36 mouse cellular contexts compared by ENCODE assay signal in the genomic region with DNA sequence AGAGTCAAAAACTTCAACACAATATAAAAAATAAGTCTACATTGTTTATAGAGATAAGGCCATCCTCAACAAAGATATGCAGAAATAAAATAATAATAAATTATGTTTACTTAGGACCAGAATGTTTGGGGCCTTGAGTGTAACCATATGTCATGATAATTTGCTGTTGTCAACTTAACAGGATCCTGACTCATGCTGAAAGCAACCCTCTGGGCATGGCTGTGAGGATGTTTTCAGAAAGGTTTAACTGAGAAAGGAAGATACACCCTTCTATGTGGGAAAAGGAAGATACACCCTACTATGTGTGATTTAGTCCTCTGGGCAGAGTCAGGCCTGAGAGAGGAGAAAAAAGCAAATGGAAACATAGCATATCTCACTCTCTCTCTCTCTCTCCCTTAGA. TPM values are rescaled to one million over a fixed set of nuclear protein-coding genes. Genes with fewer than 3 reads are reported as not detected.
DNase-seq lines count a peak whose midpoint lies in the region; ATAC-seq and TF ChIP-seq lines count a peak whose summit lies in the region.
"Had no signal": no experiment of that assay in that cellular context is flagged by ENCODE, and none has a peak within 500 bp of the region (broad histone marks: within the 10 kb centered on the region; RNA-seq: fewer than 3 reads in every experiment).

No protein-coding gene starts in this region.

- TF ChIP-seq POLR2A in kidney, adult 2 months (IDR thresholded peaks at IDR 0.05; ENCODE audit: low read depth, low read length) = no peak

- no peak for TF ChIP-seq CTCF in kidney, postnatal 0 days (IDR thresholded peaks at IDR 0.05; ENCODE audit: low read depth)
- TF ChIP-seq CTCF in kidney, adult 2 months (conservative IDR thresholded peaks at IDR 0.05; ENCODE audit: insufficient read depth, insufficient read length, low read depth, low read length) = no peak

- H3K27ac ChIP-seq in kidney, postnatal 0 days = no peak overlapping the region
- no peak overlapping the region; the same call in 1 of the 2 replicates for H3K27ac ChIP-seq in kidney, adult 2 months (ENCODE audit: insufficient read depth, low read depth, low read length)
- H3K27ac ChIP-seq: embryonic facial prominence, embryonic 12.5 days; embryonic facial prominence, embryonic 15.5 days; forebrain, embryonic 12.5 days; forebrain, embryonic 15.5 days; heart, adult 2 months; hindbrain, embryonic 12.5 days; hindbrain, embryonic 15.5 days had no signal

- H3K27me3 ChIP-seq in kidney, postnatal 0 days (ENCODE audit: insufficient read depth, low read length) = no peaks in the 10 kb centered on the region
- H3K27me3 ChIP-seq in kidney, adult 2 months (replicated peaks; ENCODE audit: control insufficient read depth, insufficient read depth, low read length) = no peaks in the 10 kb centered on the region
- H3K27me3 ChIP-seq: embryonic facial prominence, embryonic 12.5 days; embryonic facial prominence, embryonic 15.5 days; forebrain, embryonic 12.5 days; forebrain, embryonic 15.5 days; hindbrain, embryonic 12.5 days; hindbrain, embryonic 15.5 days had no signal

- H3K4me2 ChIP-seq in kidney, postnatal 0 days (ENCODE audit: low read length) = no peak overlapping the region
- H3K4me2 ChIP-seq: embryonic facial prominence, embryonic 12.5 days; embryonic facial prominence, embryonic 15.5 days; forebrain, embryonic 12.5 days; forebrain, embryonic 15.5 days; heart, embryonic 11.5 days; hindbrain, embryonic 12.5 days; hindbrain, embryonic 15.5 days had no signal

- ATAC-seq in kidney, postnatal 0 days (replicated peaks; ENCODE audit: low FRiP score, low read depth) = no peak
- ATAC-seq: activated CD4-positive, CD25-positive, alpha-beta regulatory T cell, adult 4 months; CD4-positive, CD25-positive, alpha-beta regulatory T cell, adult 4 months; forebrain, embryonic 15.5 days; intestine, postnatal 0 days had no signal

- no peak overlapping the region for H3K4me3 ChIP-seq in kidney, postnatal 0 days (replicated peaks; ENCODE audit: low read depth, low read length)
- H3K4me3 ChIP-seq in kidney, adult 2 months (ENCODE audit: insufficient read depth, low read depth, low read length) = no peak overlapping the region
- H3K4me3 ChIP-seq: embryonic facial prominence, embryonic 12.5 days; embryonic facial prominence, embryonic 15.5 days; erythroblast, embryonic 14.5 days; forebrain, embryonic 12.5 days; forebrain, embryonic 15.5 days; heart, adult 2 months; hindbrain, embryonic 12.5 days; hindbrain, embryonic 15.5 days had no signal

- no peaks in the 10 kb centered on the region for H3K4me1 ChIP-seq in kidney, postnatal 0 days (replicated peaks; ENCODE audit: insufficient read depth, low read length)
- no peaks in the 10 kb centered on the region for H3K4me1 ChIP-seq in kidney, adult 2 months (ENCODE audit: control insufficient read depth, insufficient read depth, low read length)
- H3K4me1 ChIP-seq: embryonic facial prominence, embryonic 15.5 days; forebrain, embryonic 12.5 days; forebrain, embryonic 15.5 days; hindbrain, embryonic 12.5 days; hindbrain, embryonic 15.5 days had no signal

- H3K36me3 ChIP-seq in kidney, postnatal 0 days (ENCODE audit: insufficient read depth, low read length) = no peaks in the 10 kb centered on the region
- H3K36me3 ChIP-seq in kidney, adult 2 months (ENCODE audit: control insufficient read depth, insufficient read depth, low read length) = no peaks in the 10 kb centered on the region
- H3K36me3 ChIP-seq: embryonic facial prominence, embryonic 12.5 days; embryonic facial prominence, embryonic 15.5 days; forebrain, embryonic 12.5 days; forebrain, embryonic 15.5 days; hindbrain, embryonic 12.5 days; hindbrain, embryonic 15.5 days had no signal

- peak; percentile 41 for DNase-seq in adrenal gland, adult 2 months
- no peak for DNase-seq in adrenal gland, adult 18-20 months (ENCODE audit: low spot score in 2 of 2)
- DNase-seq in heart, adult 11 months = peak; percentile 23
- DNase-seq in heart, adult 8-10 months (ENCODE audit: low spot score) = no peak
- peak; percentile 65 for DNase-seq in kidney, postnatal 0 days (ENCODE audit: low spot score)
- no peak for DNase-seq in kidney, adult 2 months
- peak; percentile 56 for DNase-seq in NIH3T3 (ENCODE audit: low read depth)
- no peak for DNase-seq in yolk sac, embryonic 10.5 days (ENCODE audit: low spot score)
- DNase-seq: cerebellum, adult 11 months; cerebellum, adult 2 months; cerebellum, adult 9-11 months; cerebellum, postnatal 25 days; gastrocnemius, postnatal 25 days; heart, adult 2 months had no signal

- no peak overlapping the region for H3K9ac ChIP-seq in kidney, postnatal 0 days (ENCODE audit: low read depth, low read length)
- H3K9ac ChIP-seq: embryonic facial prominence, embryonic 12.5 days; embryonic facial prominence, embryonic 15.5 days; forebrain, embryonic 12.5 days; forebrain, embryonic 15.5 days; hindbrain, embryonic 12.5 days; hindbrain, embryonic 15.5 days had no signal

- H3K9me3 ChIP-seq in kidney, postnatal 0 days (replicated peaks; ENCODE audit: low read length) = no peaks in the 10 kb centered on the region
- H3K9me3 ChIP-seq: embryonic facial prominence, embryonic 12.5 days; embryonic facial prominence, embryonic 15.5 days; forebrain, embryonic 12.5 days; forebrain, embryonic 15.5 days; hindbrain, embryonic 12.5 days; hindbrain, embryonic 15.5 days had no signal

RNA-seq across cellular contexts. Expression of gene Tmco5, which starts 56.3 kb away (rescaled TPM):
- not detected for total RNA-seq in adrenal gland, adult 2 months (2021)
- polyA plus RNA-seq in adrenal gland, adult 2 months (2012; rRNA removed) = not detected in 2 replicates
- not detected for total RNA-seq in adrenal gland, adult 18-20 months (2021)
- not detected for total RNA-seq in heart, adult 8-10 months (2022)
- polyA plus RNA-seq in kidney, postnatal 0 days (2015; fragmentation: Nextera tagmentation; extraction: Ambion mirVana) = not detected in 2 replicates
- 0.38 TPM in 1 of 2 replicates, not detected in the other for polyA plus RNA-seq in kidney, adult 2 months (2012; rRNA removed)
- total RNA-seq: adrenal gland, postnatal 4 days; common myeloid progenitor, adult 5-6 weeks; gastrocnemius, adult 8-10 months; gastrocnemius, postnatal 25 days; heart, adult 2 months; heart, postnatal 25 days; hematopoietic stem cell, adult 5-6 weeks; MEL had no signal
- polyA plus RNA-seq: activated CD4-positive, CD25-positive, alpha-beta regulatory T cell, adult 4 months; C2C12; CD4-positive, CD25-positive, alpha-beta regulatory T cell, adult 4 months; cerebellum, adult 2 months; embryonic facial prominence, embryonic 12.5 days; embryonic facial prominence, embryonic 15.5 days; erythroblast, embryonic 14.5 days; forebrain, embryonic 12.5 days; forebrain, embryonic 15.5 days; gonadal fat pad, adult 2 months; heart, adult 2 months; heart, embryonic 11.5 days; heart, embryonic 14.5 days; heart, postnatal 0 days; hindbrain, embryonic 12.5 days; hindbrain, embryonic 15.5 days; intestine, embryonic 14.5 days; intestine, postnatal 0 days had no signal

Comparison
In these comparisons a context has a peak if more than half of its experiments do, and no peak if none do; other contexts are left out.
1. DNase-seq: peak in adrenal gland, adult 2 months (single experiment), heart, adult 11 months (single experiment), kidney, postnatal 0 days (single experiment) and NIH3T3 (single experiment); none in adrenal gland, adult 18-20 months (0 of 2), heart, adult 8-10 months (single experiment), kidney, adult 2 months (single experiment) and yolk sac, embryonic 10.5 days (single experiment).